28 mouse cellular contexts compared by ENCODE assay signal in the genomic region with DNA sequence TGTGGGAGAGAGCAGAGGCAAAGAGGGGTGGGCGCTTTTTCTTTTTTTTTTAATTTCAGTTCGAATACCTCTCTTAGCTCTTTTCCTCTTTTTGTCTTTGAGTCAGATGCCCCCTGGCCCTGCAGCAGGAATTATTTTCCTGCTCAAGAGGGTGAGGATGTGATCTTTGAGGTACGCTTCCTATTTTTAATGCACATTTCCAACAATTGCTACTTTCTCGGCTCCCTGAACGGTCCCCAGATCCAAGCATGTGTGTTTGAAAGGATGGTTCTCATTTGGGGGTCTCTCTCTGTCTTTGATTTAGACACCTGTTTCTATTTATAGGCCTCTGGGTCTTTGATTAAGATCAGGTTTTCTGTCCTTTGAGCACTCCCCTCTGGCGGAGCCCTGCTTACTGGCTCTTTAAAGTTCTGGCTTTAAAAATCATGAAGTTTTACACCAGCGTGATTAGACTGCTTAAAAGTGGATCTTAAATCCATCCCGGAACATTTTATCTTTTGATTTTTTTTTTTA.
A peak's percentile ranks its signal among the peaks of the same experiment; 100 is the strongest.
DNase-seq lines count a peak whose midpoint lies in the region; ATAC-seq lines count a peak whose summit lies in the region.
"Had no signal": no experiment of that assay in that cellular context is flagged by ENCODE, and none has a peak within 500 bp of the region (broad histone marks: within the 10 kb centered on the region; RNA-seq: fewer than 3 reads in every experiment).

No protein-coding gene starts in this region.

- no peak for ATAC-seq in midbrain, embryonic 13.5 days
- ATAC-seq in embryonic facial prominence, embryonic 15.5 days (ENCODE audit: insufficient number of reproducible peaks, low FRiP score, low TSS enrichment, low read depth): no peak
- ATAC-seq: forebrain, embryonic 16.5 days had no signal

- no peak overlapping the region for H3K9ac ChIP-seq in midbrain, embryonic 13.5 days (replicated peaks)
- no peak overlapping the region for H3K9ac ChIP-seq in embryonic facial prominence, embryonic 15.5 days
- H3K9ac ChIP-seq: embryonic facial prominence, embryonic 12.5 days; hindbrain, embryonic 15.5 days; lung, embryonic 15.5 days; neural tube, embryonic 15.5 days; stomach, embryonic 15.5 days had no signal

- WGBS in midbrain, embryonic 13.5 days: 75% methylated on average over 8 of the region's 8 CpGs
- 80% methylated on average over 8 of the region's 8 CpGs for WGBS in midbrain, embryonic 10.5 days
- WGBS in embryonic facial prominence, embryonic 15.5 days: 32% methylated on average over 8 of the region's 8 CpGs

- no peak overlapping the region for H3K4me2 ChIP-seq in midbrain, embryonic 13.5 days (replicated peaks)
- no peak overlapping the region for H3K4me2 ChIP-seq in embryonic facial prominence, embryonic 15.5 days (replicated peaks)
- H3K4me2 ChIP-seq: embryonic facial prominence, embryonic 12.5 days; hindbrain, embryonic 15.5 days; liver, embryonic 11.5 days; lung, embryonic 15.5 days; neural tube, embryonic 15.5 days; stomach, embryonic 15.5 days had no signal

- no peaks in the 10 kb centered on the region for H3K9me3 ChIP-seq in midbrain, embryonic 13.5 days
- no peaks in the 10 kb centered on the region for H3K9me3 ChIP-seq in midbrain, embryonic 10.5 days (replicated peaks)
- no peaks in the 10 kb centered on the region for H3K9me3 ChIP-seq in embryonic facial prominence, embryonic 15.5 days (replicated peaks)
- H3K9me3 ChIP-seq: embryonic facial prominence, embryonic 12.5 days; hindbrain, embryonic 10.5 days; hindbrain, embryonic 15.5 days; lung, embryonic 15.5 days; neural tube, embryonic 15.5 days; stomach, embryonic 15.5 days had no signal

- H3K27ac ChIP-seq in midbrain, embryonic 13.5 days: 0 out of 2 replicates have a peak overlapping the region, but pooled peaks have one; percentile 17
- H3K27ac ChIP-seq in midbrain, embryonic 10.5 days (replicated peaks): no peak overlapping the region
- 0 out of 2 replicates have a peak overlapping the region, but pooled peaks have one; percentile 44 for H3K27ac ChIP-seq in embryonic facial prominence, embryonic 15.5 days (replicated peaks)
- H3K27ac ChIP-seq: hindbrain, embryonic 10.5 days; hindbrain, embryonic 15.5 days; layer of hippocampus, adult 2 months; lung, embryonic 15.5 days; neural tube, embryonic 15.5 days; stomach, embryonic 15.5 days had no signal

- DNase-seq in embryo, embryonic 11 days: peak; percentile 52
- no peak for DNase-seq in embryo, embryonic 10 days (ENCODE audit: low spot score)
- DNase-seq in midbrain, embryonic 10.5 days (ENCODE audit: low spot score): no peak
- peak; percentile 17 for DNase-seq in mesoderm, embryonic 11.5 days (ENCODE audit: low read depth, low spot score)
- DNase-seq in frontal cortex, postnatal 10 days (ENCODE audit: low spot score in 2 of 2): no peak
- no peak for DNase-seq in gastrocnemius, postnatal 10 days
- DNase-seq: adrenal gland, adult 8-10 months; cerebellum, adult 8-10 months; cerebellum, postnatal 36 days; gastrocnemius, postnatal 14 days; heart, postnatal 14 days; kidney, adult 18-20 months; kidney, postnatal 36 days; left cerebral cortex, postnatal 4 days; retina, postnatal 1 day; right cerebral cortex, postnatal 25 days had no signal

- H3K36me3 ChIP-seq in midbrain, embryonic 13.5 days: peaks cover 22% of the 10 kb centered on the region; the same call in 1 of the 2 replicates
- H3K36me3 ChIP-seq in midbrain, embryonic 10.5 days: peaks cover 49% of the 10 kb centered on the region
- H3K36me3 ChIP-seq in embryonic facial prominence, embryonic 15.5 days: no peaks in the 10 kb centered on the region
- H3K36me3 ChIP-seq: G1E; hindbrain, embryonic 15.5 days; lung, embryonic 15.5 days; neural tube, embryonic 15.5 days; stomach, embryonic 15.5 days had no signal

- H3K27me3 ChIP-seq in midbrain, embryonic 13.5 days: no peaks in the 10 kb centered on the region
- no peaks in the 10 kb centered on the region for H3K27me3 ChIP-seq in midbrain, embryonic 10.5 days (ENCODE audit: low read depth, poor library complexity, severe bottlenecking)
- no peaks in the 10 kb centered on the region for H3K27me3 ChIP-seq in embryonic facial prominence, embryonic 15.5 days
- H3K27me3 ChIP-seq: embryonic facial prominence, embryonic 12.5 days; hindbrain, embryonic 15.5 days; lung, embryonic 15.5 days; neural tube, embryonic 15.5 days; stomach, embryonic 15.5 days had no signal

- H3K4me1 ChIP-seq in midbrain, embryonic 13.5 days (replicated peaks): peaks cover 11% of the 10 kb centered on the region
- peaks cover 6% of the 10 kb centered on the region for H3K4me1 ChIP-seq in midbrain, embryonic 10.5 days
- H3K4me1 ChIP-seq in embryonic facial prominence, embryonic 15.5 days: peaks cover 15% of the 10 kb centered on the region
- H3K4me1 ChIP-seq: hindbrain, embryonic 15.5 days; neural tube, embryonic 15.5 days; stomach, embryonic 15.5 days had no signal

- H3K4me3 ChIP-seq in midbrain, embryonic 13.5 days (replicated peaks): no peak overlapping the region
- no peak overlapping the region for H3K4me3 ChIP-seq in midbrain, embryonic 10.5 days
- H3K4me3 ChIP-seq in embryonic facial prominence, embryonic 15.5 days (replicated peaks): no peak overlapping the region
- H3K4me3 ChIP-seq: embryonic facial prominence, embryonic 12.5 days; hindbrain, embryonic 10.5 days; hindbrain, embryonic 15.5 days; layer of hippocampus, adult 2 months; lung, embryonic 15.5 days; neural tube, embryonic 15.5 days; stomach, embryonic 15.5 days had no signal

Comparison
In these comparisons a context has a peak if more than half of its experiments do, and no peak if none do; other contexts are left out.
1. DNase-seq: peak in embryo, embryonic 11 days (single experiment) and mesoderm, embryonic 11.5 days (single experiment); none in embryo, embryonic 10 days (single experiment), midbrain, embryonic 10.5 days (single experiment), frontal cortex, postnatal 10 days (0 of 2) and gastrocnemius, postnatal 10 days (single experiment).